Mouse (Mus musculus): Measurements from ENCODE around the gene Ppie. TPM values are rescaled to one million over a fixed set of nuclear protein-coding genes. Genes with fewer than 3 reads are reported as not detected.

Ppie gene
- polyA plus RNA-seq (2014; fragmentation: Illumina TruSeq; extraction: RNeasy Lipid Tissue Mini Kit (QIAGEN cat#74804); ENCODE audit: low read depth, low replicate concordance) = 11.0 TPM

GRCm38 (mm10) chr4:123139513-123140154, at the start of gene Ppie:
TSS of gene Ppie (minus strand) at chr4:123139951.

DNA sequence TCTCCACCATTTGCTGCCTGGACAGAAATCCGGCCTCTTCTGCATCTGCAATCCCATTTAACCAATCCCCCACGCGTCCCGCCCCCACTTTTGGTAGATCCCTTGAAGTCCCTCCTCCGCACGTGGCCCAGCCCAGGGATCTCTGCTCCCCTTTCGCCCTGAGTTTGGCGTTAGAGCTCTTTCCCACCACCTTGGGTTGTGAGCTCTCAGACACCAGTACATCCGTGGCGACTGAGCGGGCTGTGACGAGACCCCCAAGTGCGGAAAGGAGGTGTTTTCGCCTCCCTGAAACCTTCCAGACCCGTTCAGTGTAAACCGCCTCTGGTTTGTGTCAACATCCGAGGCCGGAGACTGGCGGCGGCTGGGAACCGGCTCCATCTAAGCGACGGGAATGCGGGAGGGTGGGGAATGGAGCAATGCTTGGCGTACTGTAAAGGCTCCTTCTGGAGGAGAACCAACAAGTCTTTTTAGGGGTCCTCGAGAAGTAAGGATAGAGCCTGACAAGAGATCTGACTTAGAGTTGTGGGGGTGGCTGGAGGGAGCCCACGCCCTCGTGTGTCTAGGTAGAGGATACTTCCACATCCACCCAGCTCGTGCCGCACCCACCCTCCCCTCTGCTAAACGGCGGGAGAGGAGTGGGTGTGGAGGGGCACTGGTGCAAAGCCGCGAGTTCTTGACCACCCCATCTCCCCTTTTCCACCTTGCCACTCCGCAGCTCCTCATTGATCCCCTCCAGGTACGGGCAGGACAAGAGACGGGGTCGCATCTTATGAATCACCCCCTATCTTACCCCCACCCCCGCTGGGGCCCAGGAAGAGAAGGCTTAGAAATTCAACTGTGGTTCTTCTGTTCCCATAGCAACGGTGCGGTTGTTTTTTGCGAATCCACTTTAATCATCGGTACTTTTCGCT, 42.8 kb upstream of the Ppie start, which contains the start of gene Hpcal4:
Gene Hpcal4, plus strand, starts transcription at position 900 of the 911 bp plus-strand sequence.

DNA sequence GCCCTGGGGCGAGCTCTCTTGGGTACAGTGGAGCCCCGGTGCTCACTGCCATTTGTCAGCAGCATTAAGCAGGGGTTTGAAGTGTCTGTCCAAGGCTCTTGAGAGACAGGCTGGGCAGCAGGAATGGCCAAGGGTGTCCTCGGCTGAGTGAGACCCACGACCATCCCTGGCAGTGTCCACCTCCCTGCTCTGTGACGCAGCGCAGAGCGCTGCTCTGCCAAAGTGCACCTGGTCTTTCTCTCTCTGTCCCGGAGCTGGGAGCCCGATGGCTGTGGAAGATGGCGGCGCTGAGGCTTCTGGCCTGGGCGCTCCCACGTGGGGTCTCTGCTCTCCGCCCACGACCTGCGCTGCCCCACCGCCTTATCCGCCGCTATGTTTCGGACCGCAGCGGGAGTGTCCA, 23.7 kb downstream of the Ppie start, which contains the start of gene Oxct2b:
Gene Oxct2b, plus strand, starts transcription at position 256 of the 400 bp plus-strand sequence.

DNA sequence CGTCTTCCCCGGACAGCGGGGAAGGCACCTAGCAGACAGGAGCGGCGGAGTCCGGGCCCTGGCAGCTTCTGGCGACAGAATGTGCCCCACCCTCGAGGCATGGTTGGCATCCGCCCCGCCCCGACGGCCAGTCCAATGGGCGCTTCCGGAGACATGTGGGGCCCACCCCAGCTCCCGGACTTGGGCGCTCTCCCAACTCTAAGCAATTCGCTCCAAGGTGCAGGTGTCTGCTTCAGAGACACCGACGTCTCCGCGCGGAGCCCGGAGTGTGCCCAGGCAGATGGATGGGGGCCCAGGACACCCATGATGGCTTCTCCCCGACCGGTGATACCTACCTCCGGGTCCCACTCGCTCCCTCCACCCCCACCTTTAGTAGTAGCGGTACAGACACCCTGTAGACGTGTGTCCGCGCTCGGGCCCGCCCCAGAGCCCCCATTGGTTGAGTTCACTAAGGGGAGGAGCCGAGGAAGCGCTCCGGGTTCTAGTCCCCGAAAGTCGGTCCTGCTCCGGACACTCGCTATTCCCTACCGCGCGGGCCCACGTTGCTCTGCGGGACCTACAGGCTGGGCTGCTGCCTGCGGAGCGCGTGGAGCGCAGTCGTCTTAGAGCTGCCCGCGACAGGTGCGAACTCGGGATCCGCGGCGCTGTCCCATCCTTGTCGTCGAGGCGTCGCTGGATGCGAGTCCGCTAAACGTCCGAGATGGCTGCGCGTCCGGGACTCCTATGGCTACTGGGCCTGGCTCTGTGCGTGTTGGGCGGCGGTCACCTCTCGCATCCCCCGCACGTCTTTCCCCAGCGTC, 34.9 kb downstream of the Ppie start, which contains the start of gene Bmp8b:
Gene Bmp8b, plus strand, starts transcription at position 515 of the 800 bp plus-strand sequence.

Other genes starting within 250 kb of the Ppie start
- 0.39 TPM for gene Mfsd2a, start 178.8 kb downstream of the Ppie start, polyA plus RNA-seq (2014; fragmentation: Illumina TruSeq; extraction: RNeasy Lipid Tissue Mini Kit (QIAGEN cat#74804); ENCODE audit: low read depth, low replicate concordance)
- 0.11 TPM for gene Mycl, start 144.3 kb downstream of the Ppie start, polyA plus RNA-seq (2014; fragmentation: Illumina TruSeq; extraction: RNeasy Lipid Tissue Mini Kit (QIAGEN cat#74804); ENCODE audit: low read depth, low replicate concordance)
- gene Trit1, start 123.4 kb downstream of the Ppie start, polyA plus RNA-seq (2014; fragmentation: Illumina TruSeq; extraction: RNeasy Lipid Tissue Mini Kit (QIAGEN cat#74804); ENCODE audit: low read depth, low replicate concordance) = 8.9 TPM
- 1.1 TPM for gene Bmp8b, start 34.8 kb downstream of the Ppie start, polyA plus RNA-seq (2014; fragmentation: Illumina TruSeq; extraction: RNeasy Lipid Tissue Mini Kit (QIAGEN cat#74804); ENCODE audit: low read depth, low replicate concordance)
- gene Oxct2b, start 23.7 kb downstream of the Ppie start, polyA plus RNA-seq (2014; fragmentation: Illumina TruSeq; extraction: RNeasy Lipid Tissue Mini Kit (QIAGEN cat#74804); ENCODE audit: low read depth, low replicate concordance) = 7.1 TPM
- 4.0 TPM for gene Hpcal4, start 43.3 kb upstream of the Ppie start, polyA plus RNA-seq (2014; fragmentation: Illumina TruSeq; extraction: RNeasy Lipid Tissue Mini Kit (QIAGEN cat#74804); ENCODE audit: low read depth, low replicate concordance)
- gene Nt5c1a, start 61.6 kb upstream of the Ppie start, polyA plus RNA-seq (2014; fragmentation: Illumina TruSeq; extraction: RNeasy Lipid Tissue Mini Kit (QIAGEN cat#74804); ENCODE audit: low read depth, low replicate concordance) = not detected
- 0.48 TPM for gene Heyl, start 93.6 kb upstream of the Ppie start, polyA plus RNA-seq (2014; fragmentation: Illumina TruSeq; extraction: RNeasy Lipid Tissue Mini Kit (QIAGEN cat#74804); ENCODE audit: low read depth, low replicate concordance)
- 4.1 TPM for gene Pabpc4, start 122.4 kb upstream of the Ppie start, polyA plus RNA-seq (2014; fragmentation: Illumina TruSeq; extraction: RNeasy Lipid Tissue Mini Kit (QIAGEN cat#74804); ENCODE audit: low read depth, low replicate concordance)
- gene Oxct2a, start 183.7 kb upstream of the Ppie start, polyA plus RNA-seq (2014; fragmentation: Illumina TruSeq; extraction: RNeasy Lipid Tissue Mini Kit (QIAGEN cat#74804); ENCODE audit: low read depth, low replicate concordance) = 4.8 TPM
- 0.73 TPM for gene Bmp8a, start 203.3 kb upstream of the Ppie start, polyA plus RNA-seq (2014; fragmentation: Illumina TruSeq; extraction: RNeasy Lipid Tissue Mini Kit (QIAGEN cat#74804); ENCODE audit: low read depth, low replicate concordance)